Mouse (Mus musculus): ENCODE results near the gene Cdhr2. TPM values are rescaled to one million over a fixed set of nuclear protein-coding genes. Genes with fewer than 3 reads are reported as not detected.

The Cdhr2 gene
- 0.05 and 0.15 TPM in 2 replicates for polyA plus RNA-seq (2016; fragmentation: Nextera tagmentation; extraction: Ambion mirVana)

GRCm38 (mm10) chr13:54701243-54701642, at the start of gene Cdhr2:
Cdhr2 (plus strand) TSS chr13:54701461.
- Histone ChIP-seq H3K9me3 (no peaks in the 10 kb centered on the region), H3K4me1 (no peaks in the 10 kb centered on the region), H3K36me3 (replicated peaks) (no peaks in the 10 kb centered on the region), H3K27me3 (replicated peaks; ENCODE audit: low read depth, poor library complexity, severe bottlenecking) (no peaks in the 10 kb centered on the region), H3K27ac (replicated peaks) (no peak within 1 kb of the TSS), H3K4me3 (no peak within 1 kb of the TSS)
- WGBS: 76% methylated on average over 5 of the region's 5 CpGs
- DNase-seq (ENCODE audit: low spot score): no peak

DNA sequence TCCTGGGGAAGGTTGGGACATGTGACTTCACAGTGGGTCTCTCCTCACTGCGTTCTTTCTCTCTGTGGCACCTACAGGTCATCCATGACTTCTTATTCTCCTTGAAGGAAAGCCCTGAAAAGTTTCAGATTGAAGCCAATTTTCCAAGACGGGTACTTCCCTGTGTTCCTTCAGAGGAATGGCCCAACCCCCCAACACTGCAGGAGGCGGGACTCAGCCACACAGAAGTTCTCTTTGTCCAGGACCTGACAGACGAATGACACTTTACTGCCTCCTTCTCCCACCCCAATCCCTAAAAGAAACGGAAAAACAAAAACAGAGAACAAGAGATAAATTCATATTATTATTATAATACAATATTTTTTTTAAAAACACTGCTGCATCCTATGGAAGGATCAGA, 40.4 kb upstream of the Cdhr2 start:
- peaks cover 96% of the 10 kb centered on the region for H3K36me3 ChIP-seq (replicated peaks)
- no peaks in the 10 kb centered on the region for H3K4me1 ChIP-seq
- H3K4me3 ChIP-seq: no peak overlapping the region
- H3K27me3 ChIP-seq (replicated peaks; ENCODE audit: low read depth, poor library complexity, severe bottlenecking): no peaks in the 10 kb centered on the region
- no peak overlapping the region for H3K27ac ChIP-seq (replicated peaks)
- 56% methylated on average over 5 of the region's 5 CpGs for WGBS
- no peak for DNase-seq (ENCODE audit: low spot score)
- H3K9me3 ChIP-seq: no peaks in the 10 kb centered on the region

DNA sequence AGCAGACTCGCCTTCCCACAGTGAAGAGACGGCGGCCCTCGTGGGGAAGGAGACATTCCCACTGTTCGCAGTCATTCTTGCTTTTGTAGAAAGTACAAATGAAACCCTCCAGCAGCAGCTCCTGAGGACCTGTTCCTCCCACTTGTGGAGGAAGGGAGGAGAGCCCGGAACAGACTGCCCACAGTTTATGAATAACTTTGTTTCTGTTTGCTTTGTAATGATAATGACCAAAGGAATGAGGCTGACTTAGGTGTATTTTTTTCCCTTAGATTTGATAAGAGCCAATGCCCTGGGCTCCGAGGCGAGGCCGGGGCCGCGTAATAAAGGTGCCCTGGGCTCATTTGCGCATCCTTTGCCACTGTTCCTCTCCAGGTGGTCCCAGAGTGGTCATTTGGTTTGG, 39.9 kb upstream of the Cdhr2 start:
- H3K27me3 ChIP-seq (replicated peaks; ENCODE audit: low read depth, poor library complexity, severe bottlenecking): no peaks in the 10 kb centered on the region
- DNase-seq (ENCODE audit: low spot score): no peak
- H3K4me3 ChIP-seq: no peak overlapping the region
- H3K36me3 ChIP-seq (replicated peaks): peaks cover 96% of the 10 kb centered on the region
- no peaks in the 10 kb centered on the region for H3K4me1 ChIP-seq
- H3K9me3 ChIP-seq: no peaks in the 10 kb centered on the region
- 90% methylated on average over 12 of the region's 12 CpGs for WGBS
- H3K27ac ChIP-seq (replicated peaks): no peak overlapping the region

- peaks cover 93% of the 10 kb centered on the region for H3K36me3 ChIP-seq (replicated peaks)
- no peak for DNase-seq (ENCODE audit: low spot score)
- H3K27me3 ChIP-seq (replicated peaks; ENCODE audit: low read depth, poor library complexity, severe bottlenecking): no peaks in the 10 kb centered on the region
- no peaks in the 10 kb centered on the region for H3K4me1 ChIP-seq
- H3K4me3 ChIP-seq: no peak overlapping the region
- H3K27ac ChIP-seq (replicated peaks): no peak overlapping the region
- WGBS: 83% methylated on average over 4 of the region's 4 CpGs
- no peaks in the 10 kb centered on the region for H3K9me3 ChIP-seq
Measured at GRCm38 (mm10) chr13:54663999-54664398, 37.3 kb upstream of the Cdhr2 start.

DNA sequence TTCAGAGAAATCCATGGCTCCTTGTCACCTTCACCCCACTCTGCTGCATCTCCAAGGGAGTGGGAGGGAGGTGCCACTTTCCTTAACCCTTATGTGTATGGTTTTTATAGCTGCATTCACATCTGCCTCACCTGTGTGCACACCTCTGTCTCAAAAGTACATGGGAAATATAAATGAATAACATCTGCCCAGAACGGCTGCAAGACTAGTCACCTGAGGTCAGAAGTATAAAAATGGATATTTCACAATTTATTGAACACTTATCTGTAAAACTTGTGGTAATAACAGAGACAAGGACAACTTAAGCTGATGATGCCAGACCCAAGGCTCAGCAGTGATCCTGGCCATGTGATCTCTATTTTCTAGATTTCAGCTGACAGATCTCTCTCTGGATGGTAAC, 36.8 kb upstream of the Cdhr2 start:
- DNase-seq (ENCODE audit: low spot score): no peak
- Histone ChIP-seq H3K27me3 (replicated peaks; ENCODE audit: low read depth, poor library complexity, severe bottlenecking) (no peaks in the 10 kb centered on the region), H3K9me3 (no peaks in the 10 kb centered on the region), H3K27ac (replicated peaks) (no peak overlapping the region), H3K4me3 (no peak overlapping the region), H3K36me3 (replicated peaks) (peaks cover 90% of the 10 kb centered on the region), H3K4me1 (no peaks in the 10 kb centered on the region)
- 86% methylated on average over 1 of the region's 1 CpGs for WGBS

GRCm38 (mm10) chr13:54665062-54665461, 36.2 kb upstream of the Cdhr2 start:
- H3K4me1 ChIP-seq: no peaks in the 10 kb centered on the region
- WGBS: 94% methylated on average over 7 of the region's 7 CpGs
- H3K27ac ChIP-seq (replicated peaks): no peak overlapping the region
- H3K27me3 ChIP-seq (replicated peaks; ENCODE audit: low read depth, poor library complexity, severe bottlenecking): no peaks in the 10 kb centered on the region
- H3K36me3 ChIP-seq (replicated peaks): peaks cover 84% of the 10 kb centered on the region
- H3K4me3 ChIP-seq: no peak overlapping the region
- H3K9me3 ChIP-seq: no peaks in the 10 kb centered on the region
- no peak for DNase-seq (ENCODE audit: low spot score)

- H3K9me3 ChIP-seq: no peaks in the 10 kb centered on the region
- H3K27ac ChIP-seq (replicated peaks): no peak overlapping the region
- DNase-seq (ENCODE audit: low spot score): no peak
- no peaks in the 10 kb centered on the region for H3K4me1 ChIP-seq
- no peak overlapping the region for H3K4me3 ChIP-seq
- 70% methylated on average over 2 of the region's 2 CpGs for WGBS
- H3K36me3 ChIP-seq (replicated peaks): peaks cover 34% of the 10 kb centered on the region
- no peaks in the 10 kb centered on the region for H3K27me3 ChIP-seq (replicated peaks; ENCODE audit: low read depth, poor library complexity, severe bottlenecking)
Measured at GRCm38 (mm10) chr13:54670491-54670890, 30.8 kb upstream of the Cdhr2 start.

- Histone ChIP-seq H3K9me3 (no peaks in the 10 kb centered on the region), H3K4me1 (no peaks in the 10 kb centered on the region; the same call in 1 of the 2 replicates), H3K27me3 (replicated peaks; ENCODE audit: low read depth, poor library complexity, severe bottlenecking) (no peaks in the 10 kb centered on the region), H3K27ac (replicated peaks) (no peak overlapping the region), H3K4me3 (no peak overlapping the region), H3K36me3 (replicated peaks) (peaks cover 34% of the 10 kb centered on the region)
- peak; percentile 37 for DNase-seq (ENCODE audit: low spot score)
- 61% methylated on average over 11 of the region's 11 CpGs for WGBS
Measured at GRCm38 (mm10) chr13:54675895-54676590, 25.2 kb upstream of the Cdhr2 start.

GRCm38 (mm10) chr13:54678263-54678662, 23.0 kb upstream of the Cdhr2 start:
- no peaks in the 10 kb centered on the region for H3K27me3 ChIP-seq (replicated peaks; ENCODE audit: low read depth, poor library complexity, severe bottlenecking)
- no peaks in the 10 kb centered on the region for H3K9me3 ChIP-seq
- H3K27ac ChIP-seq (replicated peaks): no peak overlapping the region
- no peaks in the 10 kb centered on the region; the same call in 1 of the 2 replicates for H3K4me1 ChIP-seq
- no peak overlapping the region for H3K4me3 ChIP-seq
- WGBS: 81% methylated on average over 4 of the region's 4 CpGs
- H3K36me3 ChIP-seq (replicated peaks): peaks cover 56% of the 10 kb centered on the region
- DNase-seq (ENCODE audit: low spot score): no peak

DNA sequence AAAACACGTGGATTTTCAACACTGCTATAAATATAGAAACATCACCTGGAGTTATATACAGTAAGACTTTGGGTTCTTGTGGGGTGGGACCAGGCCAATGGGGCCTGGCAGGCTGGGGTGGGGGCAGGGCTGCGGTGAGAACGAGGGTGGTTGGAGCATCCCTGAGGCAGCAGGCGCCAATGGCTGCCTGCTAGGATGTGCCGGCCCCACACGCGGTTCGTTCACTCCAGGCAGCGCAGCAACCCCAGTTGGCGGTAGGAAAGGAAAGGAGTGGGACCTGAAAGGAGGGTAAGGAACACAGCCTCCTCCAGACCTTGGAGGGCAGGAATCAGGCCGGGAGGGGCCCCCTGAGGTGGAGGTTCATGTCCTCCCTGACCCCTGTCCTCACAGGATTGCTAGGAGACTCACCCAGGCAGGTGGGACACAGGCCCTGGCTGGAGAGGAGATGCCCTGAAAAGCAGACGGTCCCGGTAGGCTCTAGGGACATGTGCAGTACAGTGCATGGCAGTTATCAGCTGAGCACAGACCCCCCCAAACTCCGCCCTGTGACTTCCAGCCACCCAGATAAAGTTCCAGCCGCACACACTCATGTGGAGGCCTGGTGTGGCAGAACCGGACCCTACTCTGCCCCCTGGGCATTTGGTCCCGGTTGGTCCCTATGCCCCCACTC, 20.9 kb upstream of the Cdhr2 start:
- H3K4me3 ChIP-seq: 0 out of 2 replicates have a peak overlapping the region, but pooled peaks have one; percentile 8

DNA sequence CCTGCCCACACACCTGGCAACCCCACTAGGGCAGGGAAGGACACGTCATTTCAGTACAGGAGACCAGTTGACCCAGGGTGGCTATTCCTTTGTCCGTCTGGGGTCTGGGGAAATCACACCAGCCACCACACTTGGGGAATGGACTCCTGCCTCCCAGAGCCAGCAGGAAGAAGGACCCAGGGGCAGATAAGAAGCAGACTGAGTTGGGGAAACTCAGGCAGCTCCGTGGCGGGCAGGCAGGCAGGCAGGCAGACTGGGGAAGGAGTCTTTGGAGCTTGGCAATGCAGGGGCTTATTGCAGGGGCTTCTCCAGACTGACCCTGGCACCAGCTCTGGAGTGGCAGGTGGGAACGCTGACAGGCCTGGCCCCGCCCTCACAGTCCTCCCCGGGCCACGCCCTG, 20.0 kb upstream of the Cdhr2 start:
- DNase-seq (ENCODE audit: low spot score): no peak
- Histone ChIP-seq H3K4me1 (peaks cover 25% of the 10 kb centered on the region), H3K36me3 (replicated peaks) (peaks cover 83% of the 10 kb centered on the region), H3K4me3 (no peak overlapping the region), H3K27ac (replicated peaks) (peak overlapping the region; percentile 27; the same call in 1 of the 2 replicates), H3K9me3 (no peaks in the 10 kb centered on the region), H3K27me3 (replicated peaks; ENCODE audit: low read depth, poor library complexity, severe bottlenecking) (no peaks in the 10 kb centered on the region)
- 90% methylated on average over 8 of the region's 8 CpGs for WGBS

More for the DNA sequence above, 20.9 kb upstream of the Cdhr2 start:
- peaks cover 76% of the 10 kb centered on the region for H3K36me3 ChIP-seq (replicated peaks)
- H3K4me1 ChIP-seq: peaks cover 15% of the 10 kb centered on the region
- H3K9me3 ChIP-seq: no peaks in the 10 kb centered on the region
- no peaks in the 10 kb centered on the region for H3K27me3 ChIP-seq (replicated peaks; ENCODE audit: low read depth, poor library complexity, severe bottlenecking)
- 82% methylated on average over 17 of the region's 17 CpGs for WGBS
- no peak for DNase-seq (ENCODE audit: low spot score)
- H3K27ac ChIP-seq (replicated peaks): no peak overlapping the region

DNA sequence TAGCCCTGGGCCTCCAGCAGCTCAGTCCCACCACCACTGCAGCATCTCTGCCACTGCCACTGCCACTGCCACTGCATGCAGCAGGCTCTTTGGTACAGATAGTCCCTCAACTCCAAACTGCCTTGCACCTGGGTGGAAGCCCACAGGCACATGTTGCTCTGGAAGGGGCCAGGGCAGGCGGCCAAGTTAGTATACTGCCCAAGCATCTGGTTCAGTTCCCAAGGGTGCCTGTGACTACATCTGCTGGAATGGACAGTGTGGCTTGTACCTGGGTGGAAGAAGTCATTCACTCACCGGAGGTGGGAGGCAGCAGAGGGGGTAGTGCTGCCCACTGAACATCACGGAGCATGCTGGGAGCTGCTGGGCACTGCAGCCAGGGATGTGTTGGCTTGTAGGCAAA, 18.0 kb upstream of the Cdhr2 start:
- DNase-seq (ENCODE audit: low spot score): no peak
- 92% methylated on average over 3 of the region's 3 CpGs for WGBS
- H3K4me1 ChIP-seq: peaks cover 28% of the 10 kb centered on the region
- no peaks in the 10 kb centered on the region for H3K9me3 ChIP-seq
- no peaks in the 10 kb centered on the region for H3K27me3 ChIP-seq (replicated peaks; ENCODE audit: low read depth, poor library complexity, severe bottlenecking)
- H3K36me3 ChIP-seq (replicated peaks): peaks cover 77% of the 10 kb centered on the region
- H3K4me3 ChIP-seq: peak overlapping the region; percentile 1; the same call in 1 of the 2 replicates
- H3K27ac ChIP-seq (replicated peaks): no peak overlapping the region
